Mouse (Mus musculus): ENCODE results near the gene Gsta1.
"Not testable (repeated sequence)": the region's sequence is repeated elsewhere in the genome, so short reads cannot be mapped to it uniquely, and the experiment has no call there.

GRCm38 (mm10) chr9:78289723-78290122 lies 59.3 kb downstream of the Gsta1 start, which contains the start of gene Gm10639:
- not testable (repeated sequence) for TF ChIP-seq POLR2A (IDR thresholded peaks at IDR 0.05; ENCODE audit: borderline replicate concordance, control insufficient read depth, low read depth, low read length); CTCF (IDR thresholded peaks at IDR 0.05; ENCODE audit: control insufficient read depth, insufficient read depth, low read length)

Measured in bone marrow, adult 2 months (tissue).